Mouse (Mus musculus): ENCODE data around the gene Prpsap1.

Prpsap1 gene

GRCm38 (mm10) chr11:116493795-116494252, at the start of gene Prpsap1:
Gene Prpsap1 (minus strand): TSS chr11:116494202.
- DNase-seq (ENCODE audit: low spot score), result peak; percentile 61

DNA sequence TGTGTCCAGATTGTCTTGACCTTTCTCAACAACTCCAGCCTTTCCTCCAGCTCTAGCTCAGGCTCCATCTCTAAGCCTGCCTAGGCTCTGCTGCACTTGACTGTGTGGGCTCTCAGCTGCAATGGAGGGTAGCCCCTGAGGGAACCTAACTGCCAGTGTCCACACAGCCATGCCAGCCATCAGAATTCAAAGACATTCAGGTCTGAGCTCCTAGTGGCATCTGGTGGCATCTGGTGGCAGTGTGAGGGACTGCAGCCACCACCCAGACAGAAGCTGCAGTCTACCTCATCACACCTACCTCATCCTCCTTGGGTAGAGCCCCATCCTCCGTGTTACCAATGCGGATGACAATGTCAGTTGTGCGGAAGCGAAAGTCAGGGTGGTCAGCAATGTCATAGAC, 49.1 kb upstream of the Prpsap1 start:
- no peak for DNase-seq (ENCODE audit: low spot score)

DNA sequence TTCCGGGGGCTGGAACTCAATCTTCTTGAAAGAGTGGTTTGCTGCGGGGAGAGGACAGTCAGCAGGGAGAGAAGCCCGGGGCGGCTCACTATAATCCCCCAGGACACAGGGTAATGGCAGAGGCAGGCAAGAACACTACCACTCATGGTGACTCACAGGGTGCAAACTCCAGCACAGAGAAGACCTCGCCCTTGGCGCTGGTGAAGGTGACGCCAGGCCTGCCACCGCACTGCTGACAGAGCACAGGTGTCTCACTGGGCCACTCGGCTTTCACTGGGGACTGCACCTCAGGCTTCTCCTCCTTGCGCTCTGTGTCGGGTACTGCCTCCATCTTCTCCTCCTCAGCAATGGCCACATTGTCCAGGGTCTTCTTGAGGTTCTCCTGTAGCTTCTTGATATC, 47.2 kb upstream of the Prpsap1 start:
- no peak for DNase-seq (ENCODE audit: low spot score)

DNA sequence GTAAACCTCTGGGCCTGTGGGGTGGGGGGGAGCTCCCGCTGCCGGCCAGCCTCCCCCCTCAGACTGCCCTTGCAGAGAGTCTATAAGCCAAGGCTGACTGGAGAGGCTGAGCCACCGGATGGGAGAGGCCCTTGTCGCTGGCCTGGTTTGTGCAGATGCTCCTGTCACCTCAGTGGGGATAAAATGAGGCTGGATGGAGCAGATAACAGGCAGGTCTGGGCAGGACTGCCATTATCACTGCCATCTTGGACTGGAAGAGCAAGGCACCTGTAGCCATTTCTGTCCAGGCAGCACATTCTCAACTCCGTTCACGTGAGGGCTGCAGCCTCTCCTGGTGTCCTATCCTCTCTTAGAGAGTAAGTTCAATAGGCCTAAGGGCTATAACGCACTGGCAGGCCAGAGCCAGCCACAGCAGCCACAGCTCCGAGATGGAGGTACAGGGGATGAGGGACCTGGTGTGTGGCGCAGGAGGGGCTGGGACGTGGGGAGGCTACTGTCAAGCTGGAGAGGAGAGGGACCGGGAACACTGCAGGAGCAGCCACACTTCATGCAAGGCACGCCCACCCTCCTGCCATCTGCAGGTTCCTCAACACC, 44.2 kb upstream of the Prpsap1 start:
- DNase-seq (ENCODE audit: low spot score), result no peak

- DNase-seq (ENCODE audit: low spot score), result no peak
Observed at GRCm38 (mm10) chr11:116537388-116537787, 43.4 kb upstream of the Prpsap1 start.

GRCm38 (mm10) chr11:116536685-116537084, 42.7 kb upstream of the Prpsap1 start:
- no peak for DNase-seq (ENCODE audit: low spot score)

- peak; percentile 76 for DNase-seq (ENCODE audit: low spot score)
Observed at GRCm38 (mm10) chr11:116534154-116534865, 40.3 kb upstream of the Prpsap1 start.

- DNase-seq (ENCODE audit: low spot score), result peak; percentile 21
Observed at GRCm38 (mm10) chr11:116533341-116534153, 39.5 kb upstream of the Prpsap1 start.

- peak; percentile 67 for DNase-seq (ENCODE audit: low spot score)
Observed at GRCm38 (mm10) chr11:116532810-116533338, 38.9 kb upstream of the Prpsap1 start.

DNA sequence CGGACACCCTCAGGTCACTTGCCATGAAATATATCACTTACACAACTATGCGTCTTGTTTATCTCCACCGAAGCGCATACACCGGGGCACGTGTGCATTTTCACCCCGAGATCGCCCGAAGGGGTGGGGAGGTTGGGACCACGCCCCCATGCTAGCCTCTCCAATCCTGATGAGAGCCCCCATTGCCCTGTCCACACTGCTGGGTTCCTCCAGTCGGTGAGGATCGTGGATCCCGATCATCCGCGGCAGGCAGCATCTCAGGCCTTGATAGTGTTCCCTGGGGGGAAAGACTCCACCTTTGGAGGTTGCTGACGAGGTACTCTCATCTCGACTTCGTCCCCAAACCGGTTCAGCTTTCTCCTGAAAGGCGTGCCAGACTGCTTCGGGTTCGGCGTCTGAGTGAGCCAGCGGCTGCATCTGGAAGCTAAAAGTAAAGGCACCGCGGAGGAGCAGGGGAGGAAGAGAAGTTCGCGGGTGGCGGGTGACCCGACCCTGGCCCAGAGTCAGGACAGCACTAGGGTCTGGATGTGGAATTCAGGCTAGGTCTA, 38.3 kb upstream of the Prpsap1 start:
- peak; percentile 20 for DNase-seq (ENCODE audit: low spot score)

DNA sequence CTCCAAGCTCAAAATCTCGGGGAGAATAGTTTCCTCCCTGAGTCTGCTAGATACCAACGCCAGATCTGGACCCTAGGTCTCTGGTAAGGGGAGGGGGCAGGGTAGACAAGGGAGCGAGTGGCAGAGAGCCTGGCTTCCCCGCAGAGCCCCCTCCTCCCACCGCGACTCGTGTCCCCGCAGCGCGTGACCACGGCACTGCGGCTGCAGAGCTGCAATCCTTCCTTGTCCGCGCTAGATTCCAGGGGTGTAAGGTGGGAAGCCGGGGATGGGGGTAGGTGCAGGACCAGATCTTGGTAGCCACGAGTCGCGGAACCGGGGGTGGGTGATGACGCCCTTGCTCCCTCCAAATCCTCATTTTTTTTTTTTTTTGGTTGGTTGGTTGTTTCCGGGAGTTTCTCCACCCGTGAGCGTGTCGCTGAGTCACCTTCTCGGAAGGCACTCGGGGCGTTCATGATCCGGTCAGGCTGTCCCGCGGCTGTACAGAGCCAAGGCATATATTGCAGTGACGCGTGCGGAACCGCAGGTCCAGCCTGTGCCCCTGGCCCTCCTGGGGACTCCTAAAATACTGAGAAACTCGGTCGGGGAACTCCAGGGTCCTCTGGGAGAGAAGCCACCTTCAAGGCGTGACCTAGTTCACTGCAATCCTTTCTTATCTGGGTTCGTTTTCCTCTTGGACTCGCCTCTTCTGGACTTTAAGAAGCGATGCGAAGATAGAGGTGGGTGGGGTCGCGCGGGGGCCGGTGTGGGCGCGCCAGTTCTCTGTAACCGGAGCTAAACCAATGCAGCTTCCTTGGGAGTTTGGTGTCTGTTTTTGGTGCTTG, 37.6 kb upstream of the Prpsap1 start:
- peak; percentile 16 for DNase-seq (ENCODE audit: low spot score)

DNA sequence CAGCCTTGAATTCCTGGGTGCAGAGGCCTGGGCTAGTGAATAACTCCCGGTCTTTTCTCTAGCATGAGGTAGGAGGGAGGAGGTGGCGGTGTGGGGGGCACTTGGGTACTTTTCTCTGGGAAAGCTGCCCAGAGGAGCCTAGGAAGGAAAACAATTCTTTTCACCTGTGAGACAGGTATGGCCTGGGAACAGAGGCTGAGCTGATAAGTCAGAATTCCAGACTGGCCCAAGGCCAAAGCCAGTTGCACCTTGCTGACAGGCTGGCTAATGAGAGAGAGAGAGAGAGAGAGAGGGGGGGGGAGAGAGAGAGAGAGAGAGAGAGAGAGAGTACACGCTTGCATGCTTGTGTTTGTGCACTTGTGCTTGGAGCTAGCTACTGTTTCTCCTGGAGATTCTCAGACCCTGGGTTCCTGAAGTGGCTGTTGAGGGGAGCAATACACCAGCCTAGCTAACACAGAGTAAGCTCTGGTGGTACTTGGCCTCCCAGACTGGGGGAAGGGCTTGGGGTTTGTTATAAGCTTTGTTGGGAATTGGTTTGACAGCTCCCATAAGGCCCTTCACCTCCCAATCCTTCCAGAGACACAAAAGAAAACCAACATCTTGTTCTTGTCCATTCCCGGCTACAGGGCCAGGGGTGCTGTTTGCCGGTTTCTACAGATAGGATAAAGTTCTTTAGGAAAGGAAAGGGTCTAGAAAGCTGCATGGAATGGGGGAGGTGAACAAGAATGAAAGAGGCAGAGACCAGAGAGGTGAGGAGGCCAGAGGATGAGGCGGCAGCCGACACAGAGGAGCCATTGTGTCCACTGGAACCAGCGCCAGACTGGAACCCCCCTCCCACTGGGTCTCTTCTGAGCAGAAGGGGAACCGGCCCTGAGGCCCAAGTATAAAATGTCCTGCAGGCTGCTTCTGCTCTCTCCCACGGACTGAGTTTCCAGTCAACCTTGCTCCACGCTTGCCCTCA, 36.5 kb upstream of the Prpsap1 start, which contains the start of gene Sphk1:
Gene Sphk1, plus strand, starts transcription at position 739 of the 961 bp plus-strand sequence.
- DNase-seq (ENCODE audit: low spot score), result peak; percentile 62

GRCm38 (mm10) chr11:116528636-116529320, 34.8 kb upstream of the Prpsap1 start:
- DNase-seq (ENCODE audit: low spot score), result no peak

GRCm38 (mm10) chr11:116523699-116524189, 29.7 kb upstream of the Prpsap1 start:
- peak; percentile 10 for DNase-seq (ENCODE audit: low spot score)

- DNase-seq (ENCODE audit: low spot score), result peak; percentile 5
Observed at GRCm38 (mm10) chr11:116522886-116523698, 29.1 kb upstream of the Prpsap1 start.

DNA sequence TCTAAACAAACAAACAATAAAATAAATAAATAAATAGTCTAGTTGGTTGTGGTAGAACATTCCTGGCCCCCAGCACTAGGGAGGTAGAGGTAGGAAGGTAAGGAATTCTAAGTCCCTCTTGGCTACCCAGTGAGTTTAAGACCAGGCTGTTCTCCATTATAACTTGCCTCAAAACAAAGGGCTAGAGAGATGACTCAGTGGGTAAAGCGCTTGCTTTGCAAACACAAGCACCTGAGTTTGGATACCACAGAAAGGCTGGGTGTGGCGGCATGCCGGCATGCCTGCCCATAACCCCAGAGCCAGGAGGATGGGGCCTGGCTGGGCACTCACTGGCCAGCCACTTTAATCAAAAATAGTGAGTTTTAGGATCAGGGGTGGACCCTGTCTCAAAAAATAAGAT, 28.0 kb upstream of the Prpsap1 start:
- peak; percentile 48 for DNase-seq (ENCODE audit: low spot score)

GRCm38 (mm10) chr11:116521143-116521542, 27.1 kb upstream of the Prpsap1 start:
- DNase-seq (ENCODE audit: low spot score), result peak; percentile 10

DNA sequence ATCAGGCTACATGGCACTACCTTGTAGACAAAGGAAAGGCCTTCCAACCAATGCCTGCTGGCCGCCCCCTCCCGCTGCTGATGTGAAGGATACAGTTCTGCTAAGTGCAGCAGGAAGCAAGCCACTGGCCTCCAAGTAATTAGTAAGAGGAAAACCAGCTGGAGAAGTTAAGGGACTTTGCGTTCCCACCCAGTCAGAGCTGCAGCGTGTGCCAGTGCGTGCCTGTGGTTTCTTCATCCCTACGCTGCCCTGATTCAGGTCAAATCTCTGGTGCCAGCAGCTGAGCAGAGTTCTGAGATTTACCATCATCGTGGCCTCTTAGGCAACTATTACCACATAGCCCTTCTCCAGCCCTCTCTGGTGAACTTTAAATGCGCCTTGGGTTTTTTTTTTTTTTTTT, 24.5 kb upstream of the Prpsap1 start:
- DNase-seq (ENCODE audit: low spot score), result peak; percentile 68
